Mouse (Mus musculus): ENCODE measurements around the gene Dynll1. TPM values are rescaled to one million over a fixed set of nuclear protein-coding genes. Genes with fewer than 3 reads are reported as not detected.

Gene Dynll1
- polyA plus RNA-seq (2015; fragmentation: Nextera tagmentation; extraction: Ambion mirVana) = 1,317 and 1,524 TPM in 2 replicates

DNA sequence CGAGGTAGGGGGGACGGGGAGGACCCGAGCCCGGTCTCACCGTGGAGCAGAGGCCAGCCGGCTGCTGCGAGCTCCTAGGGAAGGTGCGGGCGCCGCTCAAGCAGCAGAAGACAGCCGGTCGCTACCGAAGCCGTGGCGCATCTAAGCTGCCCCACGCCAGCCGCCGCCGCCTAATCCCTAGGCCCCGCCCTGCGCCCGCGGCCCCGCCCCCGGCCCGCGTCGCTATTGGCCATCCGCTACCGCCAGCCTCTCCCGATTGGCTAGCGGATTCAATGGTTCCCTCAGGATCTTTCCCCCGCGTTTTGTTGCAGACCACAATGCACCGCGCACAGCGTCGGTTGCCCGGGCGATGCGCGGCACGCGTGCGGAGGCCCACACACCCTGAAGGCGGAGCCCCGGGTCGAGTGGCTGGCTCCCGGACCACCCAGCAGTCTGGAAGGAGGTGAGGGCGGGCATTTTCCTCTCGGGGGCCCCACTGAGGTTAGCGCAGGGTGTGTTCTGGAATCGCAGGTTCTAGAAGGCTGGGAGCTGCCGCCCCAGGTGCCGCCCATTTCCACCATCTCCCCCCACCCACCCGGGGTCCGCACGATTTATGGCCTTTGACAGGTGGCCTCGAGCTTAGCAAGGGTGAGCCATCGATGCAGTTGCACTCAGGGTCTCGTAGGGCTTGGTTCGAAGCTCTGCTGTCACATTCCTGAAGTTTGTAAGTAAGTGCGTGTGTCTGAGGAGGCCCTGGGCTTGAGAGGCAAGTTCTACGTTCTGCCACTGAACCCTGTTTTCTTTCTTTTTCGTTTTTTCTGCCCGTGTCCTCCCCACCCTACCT, at the start of gene Dynll1:
Dynll1 (minus strand) TSS at position 208 of the 823 bp plus-strand sequence.
- DNase-seq (ENCODE audit: low spot score) = peak; percentile 97
- H3K4me2 ChIP-seq (replicated peaks; ENCODE audit: low read depth, low read length) = peak within 1 kb of the TSS; percentile 65
- peak within 1 kb of the TSS; percentile 82 for H3K4me3 ChIP-seq (ENCODE audit: low read depth, low read length)

DNA sequence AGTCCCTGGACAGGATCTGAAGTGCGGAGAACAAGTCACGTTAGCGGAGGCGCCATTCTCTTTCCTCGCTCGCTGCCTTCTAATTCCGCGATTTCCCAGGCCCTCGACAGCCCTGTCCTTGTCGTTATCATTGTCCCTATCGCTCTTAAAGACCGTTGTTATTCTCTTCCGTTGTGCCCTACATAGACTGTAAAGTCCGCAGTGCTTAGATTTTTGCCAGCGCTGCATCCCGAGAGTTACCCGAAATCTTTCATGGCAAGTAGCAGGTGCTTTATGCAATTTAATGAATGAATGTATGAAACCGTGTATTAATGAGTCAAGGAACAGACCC, 48.4 kb upstream of the Dynll1 start:
- Histone ChIP-seq H3K27ac (ENCODE audit: low read length) (0 out of 2 replicates have a peak overlapping the region, but pooled peaks have one; percentile 43), H3K27me3 (replicated peaks; ENCODE audit: insufficient read depth, low read length) (no peaks in the 10 kb centered on the region), H3K4me1 (ENCODE audit: insufficient read depth, low read depth, low read length) (peaks cover 7% of the 10 kb centered on the region; the same call in 1 of the 2 replicates), H3K9me3 (ENCODE audit: low read length) (no peaks in the 10 kb centered on the region), H3K4me3 (ENCODE audit: low read depth, low read length) (peak overlapping the region; percentile 83), H3K36me3 (ENCODE audit: insufficient read depth, low read length) (0 out of 2 replicates have a peak, but pooled peaks cover 12% of the 10 kb centered on the region), H3K4me2 (replicated peaks; ENCODE audit: low read depth, low read length) (peak overlapping the region; percentile 88), H3K9ac (replicated peaks; ENCODE audit: low read depth) (0 out of 2 replicates have a peak overlapping the region, but pooled peaks have one; percentile 12)
- DNase-seq (ENCODE audit: low spot score) = no peak
- ATAC-seq = no peak
- WGBS = under 1% methylated on average over 18 of the region's 18 CpGs
- no peak for TF ChIP-seq EP300 (IDR thresholded peaks at IDR 0.05)
- no peak for TF ChIP-seq CTCF (IDR thresholded peaks at IDR 0.05)

More for the DNA sequence above, at the start of gene Dynll1:
- H3K27ac ChIP-seq (ENCODE audit: low read length) = peak within 1 kb of the TSS; percentile 90
- no peaks in the 10 kb centered on the region for H3K27me3 ChIP-seq (replicated peaks; ENCODE audit: insufficient read depth, low read length)
- under 1% methylated on average over 64 of the region's 66 CpGs for WGBS
- H3K9ac ChIP-seq (replicated peaks; ENCODE audit: low read depth) = peak within 1 kb of the TSS; percentile 66
- TF ChIP-seq CTCF (IDR thresholded peaks at IDR 0.05) (peak; percentile 38), EP300 (IDR thresholded peaks at IDR 0.05) (no peak)
- H3K4me1 ChIP-seq (ENCODE audit: insufficient read depth, low read depth, low read length) = no peaks in the 10 kb centered on the region
- 0 out of 2 replicates have a peak, but pooled peaks cover 10% of the 10 kb centered on the region for H3K36me3 ChIP-seq (ENCODE audit: insufficient read depth, low read length)
- peak; percentile 98 for ATAC-seq
- H3K9me3 ChIP-seq (ENCODE audit: low read length) = no peaks in the 10 kb centered on the region

DNA sequence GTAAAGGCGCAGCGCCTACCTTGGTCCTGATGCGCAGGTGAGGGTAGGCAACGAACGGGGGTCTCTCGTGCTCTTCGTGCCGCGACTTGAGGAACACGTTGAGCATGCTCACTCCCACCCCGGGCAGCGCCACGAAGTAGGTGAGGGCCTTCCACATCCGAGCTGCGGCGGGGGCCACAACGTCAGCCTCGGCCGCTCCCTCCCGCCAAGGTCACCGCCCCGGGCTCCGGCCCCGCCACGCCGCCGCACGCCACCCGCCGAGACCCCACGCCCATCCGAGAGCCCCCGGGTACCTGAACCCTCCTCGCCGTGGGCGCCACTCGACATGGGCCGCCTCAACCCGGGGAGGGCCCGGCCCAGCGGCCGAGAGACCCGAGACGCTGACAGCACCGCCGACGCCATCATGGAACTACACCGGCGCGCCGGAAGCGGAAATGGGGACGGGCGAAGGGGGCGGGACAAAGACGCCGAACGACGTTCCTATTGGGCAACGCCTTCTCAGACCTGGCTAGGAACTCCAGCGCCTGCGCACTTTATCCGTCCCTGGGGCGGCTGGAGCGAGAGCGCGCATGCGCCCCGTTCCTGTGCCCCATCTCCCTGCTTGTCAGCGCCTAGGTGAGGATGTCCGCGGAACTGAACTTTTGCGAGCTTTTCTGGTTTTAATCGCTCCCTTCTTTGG, 47.9 kb upstream of the Dynll1 start, which contains the start of gene Cox6a1:
Cox6a1 (minus strand) TSS at position 436 of the 679 bp plus-strand sequence.
- TF ChIP-seq CTCF (IDR thresholded peaks at IDR 0.05) (peak; percentile 42; the same call in 1 of the 2 replicates), EP300 (IDR thresholded peaks at IDR 0.05) (no peak)
- 0% methylated on average over 50 of the region's 74 CpGs for WGBS

DNA sequence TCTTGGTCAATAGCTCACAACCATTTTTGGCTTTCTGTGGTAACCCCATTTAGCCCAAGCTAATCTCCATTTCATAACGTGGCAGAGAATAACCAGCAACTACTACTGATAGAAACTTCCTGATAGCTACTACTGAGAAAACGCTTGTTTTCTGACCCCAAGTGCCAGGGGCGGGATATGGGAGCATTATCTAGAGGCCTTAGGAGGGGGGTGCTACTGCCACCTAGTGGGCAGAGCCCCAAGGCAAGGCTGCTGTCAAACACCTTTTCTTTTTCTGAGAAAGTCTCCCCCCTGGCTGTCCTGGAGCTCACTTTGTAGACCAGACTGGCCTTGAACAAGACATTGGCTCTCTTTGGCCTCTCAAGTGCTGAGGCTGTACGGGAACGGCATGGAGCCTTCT, 46.8 kb upstream of the Dynll1 start:
- TF ChIP-seq EP300 (IDR thresholded peaks at IDR 0.05) (no peak; the same call in 1 of the 2 replicates), CTCF (IDR thresholded peaks at IDR 0.05) (peak; percentile 88)
- DNase-seq (ENCODE audit: low spot score) = peak; percentile 90
- H3K36me3 ChIP-seq (ENCODE audit: insufficient read depth, low read length) = 0 out of 2 replicates have a peak, but pooled peaks cover 13% of the 10 kb centered on the region
- H3K9me3 ChIP-seq (ENCODE audit: low read length) = no peaks in the 10 kb centered on the region
- H3K4me1 ChIP-seq (ENCODE audit: insufficient read depth, low read depth, low read length) = peaks cover 7% of the 10 kb centered on the region; the same call in 1 of the 2 replicates
- peak overlapping the region; percentile 83; the same call in 1 of the 2 replicates for H3K4me3 ChIP-seq (ENCODE audit: low read depth, low read length)
- 0% methylated on average over 5 of the region's 5 CpGs for WGBS
- no peak overlapping the region for H3K27ac ChIP-seq (ENCODE audit: low read length)
- peak overlapping the region; percentile 88 for H3K4me2 ChIP-seq (replicated peaks; ENCODE audit: low read depth, low read length)
- H3K27me3 ChIP-seq (replicated peaks; ENCODE audit: insufficient read depth, low read length) = no peaks in the 10 kb centered on the region
- peak; percentile 63 for ATAC-seq
- H3K9ac ChIP-seq (replicated peaks; ENCODE audit: low read depth) = 0 out of 2 replicates have a peak overlapping the region, but pooled peaks have one; percentile 0

More for the DNA sequence above, 47.9 kb upstream of the Dynll1 start, which contains the start of gene Cox6a1:
- H3K27me3 ChIP-seq (replicated peaks; ENCODE audit: insufficient read depth, low read length) = no peaks in the 10 kb centered on the region
- H3K9ac ChIP-seq (replicated peaks; ENCODE audit: low read depth) = peak within 1 kb of the TSS; percentile 83
- 0 out of 2 replicates have a peak within 1 kb of the TSS, but pooled peaks have one; percentile 43 for H3K27ac ChIP-seq (ENCODE audit: low read length)
- H3K9me3 ChIP-seq (ENCODE audit: low read length) = no peaks in the 10 kb centered on the region
- peak; percentile 98 for ATAC-seq
- peaks cover 7% of the 10 kb centered on the region; the same call in 1 of the 2 replicates for H3K4me1 ChIP-seq (ENCODE audit: insufficient read depth, low read depth, low read length)
- peak; percentile 99 for DNase-seq (ENCODE audit: low spot score)
- H3K4me2 ChIP-seq (replicated peaks; ENCODE audit: low read depth, low read length) = peak within 1 kb of the TSS; percentile 88
- 0 out of 2 replicates have a peak, but pooled peaks cover 13% of the 10 kb centered on the region for H3K36me3 ChIP-seq (ENCODE audit: insufficient read depth, low read length)
- H3K4me3 ChIP-seq (ENCODE audit: low read depth, low read length) = peak within 1 kb of the TSS; percentile 83

DNA sequence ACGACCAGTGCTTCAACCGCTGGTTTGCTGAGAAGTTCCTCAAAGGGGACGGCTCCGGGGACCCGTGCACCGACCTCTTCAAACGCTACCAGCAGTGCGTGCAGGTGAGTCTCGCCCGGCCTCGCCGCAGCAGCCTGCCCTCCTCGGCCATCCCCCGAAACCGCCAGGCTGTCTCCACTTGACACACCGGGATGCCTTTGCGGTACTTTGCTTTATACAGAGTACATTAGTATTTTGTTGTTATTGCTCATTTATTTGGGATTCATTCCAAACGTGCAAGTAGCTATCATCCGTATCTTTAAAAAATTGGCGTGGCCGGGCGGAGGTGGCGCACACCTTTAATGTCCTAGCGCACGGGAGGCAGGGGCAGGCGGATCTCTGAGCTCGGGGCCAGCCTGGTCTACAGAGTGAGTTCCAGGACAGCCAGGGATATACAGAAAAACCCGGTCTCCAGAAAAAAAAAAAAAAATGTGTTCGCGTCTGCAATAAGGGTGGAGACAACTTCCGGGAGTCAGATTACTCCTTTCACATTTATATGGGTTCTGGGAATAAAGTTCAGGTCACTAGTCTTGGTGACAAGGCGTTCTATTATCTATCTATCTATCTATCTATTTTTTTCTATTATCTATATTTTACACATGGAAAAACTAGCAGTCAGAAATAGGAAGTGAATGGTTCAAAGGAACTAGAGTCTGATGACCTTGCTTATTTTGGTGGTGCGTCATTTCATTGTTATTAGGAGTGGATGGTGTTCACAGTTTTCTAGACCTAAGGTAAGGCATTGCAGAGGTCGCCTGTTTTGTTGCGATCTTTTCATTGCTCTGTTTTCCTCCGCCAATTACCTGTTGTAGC, 40.7 kb upstream of the Dynll1 start:
- TF ChIP-seq CTCF (IDR thresholded peaks at IDR 0.05) = no peak
- no peak for TF ChIP-seq EP300 (IDR thresholded peaks at IDR 0.05)
- Histone ChIP-seq H3K4me2 (replicated peaks; ENCODE audit: low read depth, low read length) (peak overlapping the region; percentile 84), H3K27me3 (replicated peaks; ENCODE audit: insufficient read depth, low read length) (no peaks in the 10 kb centered on the region), H3K9ac (replicated peaks; ENCODE audit: low read depth) (peak overlapping the region; percentile 89), H3K27ac (ENCODE audit: low read length) (peak overlapping the region; percentile 76), H3K36me3 (ENCODE audit: insufficient read depth, low read length) (0 out of 2 replicates have a peak, but pooled peaks cover 13% of the 10 kb centered on the region), H3K9me3 (ENCODE audit: low read length) (no peaks in the 10 kb centered on the region), H3K4me1 (ENCODE audit: insufficient read depth, low read depth, low read length) (no peaks in the 10 kb centered on the region), H3K4me3 (ENCODE audit: low read depth, low read length) (peak overlapping the region; percentile 87)
- ATAC-seq (peak; percentile 57; the same call in 1 of the 2 replicates), DNase-seq (ENCODE audit: low spot score) (peak; percentile 18)
- WGBS = 10% methylated on average over 35 of the region's 36 CpGs

Measured in lung, postnatal 0 days (tissue).